Mouse (Mus musculus): Measurements from ENCODE around the gene Dab2ip. TPM values are rescaled to one million over a fixed set of nuclear protein-coding genes. Genes with fewer than 3 reads are reported as not detected.

Dab2ip gene
- polyA plus RNA-seq, 1 experiment from 2014 or later: 46.4 TPM

GRCm38 (mm10) chr2:35702001-35702400, 143.9 kb downstream of the Dab2ip start:
- no peak for ATAC-seq
- no peak for TF ChIP-seq CTCF (IDR thresholded peaks at IDR 0.05)
- ChIA-PET POLR2A (interaction anchor here (0.7 kb wide), 1 partner anchor 46 kb away, joined by 3 read pairs; no protein-coding TSS in a partner anchor), CTCF (no interaction called here)
- DNase-seq (ENCODE audit: low read depth, low spot score): no peak
- in situ Hi-C loops (cut with MboI; ENCODE audit: low pct_unique_long_range_greater_than_20kb): no loop called here
- no peaks in the 10 kb centered on the region for H3K27me3 ChIP-seq

- in situ Hi-C loops (cut with MboI; ENCODE audit: low pct_unique_long_range_greater_than_20kb): no loop called here
- POLR2A ChIA-PET: interaction anchor here (0.6 to 0.7 kb wide), 2 partner anchors 46 to 564 kb away, joined by 3 read pairs; no protein-coding TSS in a partner anchor
- DNase-seq (ENCODE audit: low read depth, low spot score): no peak
- CTCF ChIA-PET: interaction anchor here (1.6 kb wide), 1 partner anchor 12 kb away, joined by 5 read pairs; no protein-coding TSS in a partner anchor
- no peaks in the 10 kb centered on the region for H3K27me3 ChIP-seq
- no peak for TF ChIP-seq CTCF (IDR thresholded peaks at IDR 0.05)
- ATAC-seq: no peak
Measured at GRCm38 (mm10) chr2:35702608-35703007, 144.5 kb downstream of the Dab2ip start.

- in situ Hi-C loops (cut with MboI; ENCODE audit: low pct_unique_long_range_greater_than_20kb): no loop called here
- ATAC-seq (no peak), DNase-seq (ENCODE audit: low read depth, low spot score) (no peak)
- ChIA-PET POLR2A (interaction anchor here (0.6 kb wide), 1 partner anchor 565 kb away, joined by 3 read pairs; no protein-coding TSS in a partner anchor), CTCF (interaction anchor here (1.6 kb wide), 1 partner anchor 11 kb away, joined by 5 read pairs; no protein-coding TSS in a partner anchor)
- TF ChIP-seq CTCF (IDR thresholded peaks at IDR 0.05): no peak
- H3K27me3 ChIP-seq: no peaks in the 10 kb centered on the region
Measured at GRCm38 (mm10) chr2:35703241-35703640, 145.2 kb downstream of the Dab2ip start.

GRCm38 (mm10) chr2:35712611-35713010, 154.5 kb downstream of the Dab2ip start:
- CTCF ChIA-PET: no interaction called here
- DNase-seq (ENCODE audit: low read depth, low spot score) (no peak), ATAC-seq (no peak)

DNA sequence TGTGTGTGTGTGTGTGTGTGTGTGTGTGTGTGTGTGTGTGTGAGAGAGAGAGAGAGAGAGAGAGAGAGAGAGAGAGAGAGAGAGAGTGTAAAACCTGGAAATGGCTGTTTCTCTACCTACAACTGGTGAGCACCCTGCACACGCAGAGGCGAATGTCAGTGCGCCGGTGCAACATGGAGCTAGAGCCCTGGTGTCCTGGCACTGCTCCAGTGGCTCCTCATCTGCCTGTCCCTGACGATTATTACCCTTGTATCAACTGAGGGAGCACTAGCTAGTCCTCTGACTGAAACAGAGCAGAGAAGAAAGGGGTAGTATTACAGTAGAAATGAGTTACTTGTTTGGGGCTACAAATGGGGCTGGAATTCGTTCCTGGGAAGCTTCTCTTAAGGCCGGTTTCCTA, 155.4 kb downstream of the Dab2ip start:
- CTCF ChIA-PET: interaction anchor here (1.1 to 1.3 kb wide), 3 partner anchors 10 to 28 kb away, joined by 3 to 5 read pairs (median 4); no protein-coding TSS in a partner anchor
- no peaks in the 10 kb centered on the region for H3K27me3 ChIP-seq
- POLR2A ChIA-PET: interaction anchor here (0.7 kb wide), 1 partner anchor 40 kb away, joined by 3 read pairs; no protein-coding TSS in a partner anchor
- TF ChIP-seq CTCF (IDR thresholded peaks at IDR 0.05): no peak
- no peak for DNase-seq (ENCODE audit: low read depth, low spot score)
- ATAC-seq: no peak
- in situ Hi-C loops (cut with MboI; ENCODE audit: low pct_unique_long_range_greater_than_20kb): no loop called here

More at GRCm38 (mm10) chr2:35712611-35713010, 154.5 kb downstream of the Dab2ip start:
- no peaks in the 10 kb centered on the region for H3K27me3 ChIP-seq
- POLR2A ChIA-PET: no interaction called here
- in situ Hi-C loops (cut with MboI; ENCODE audit: low pct_unique_long_range_greater_than_20kb): no loop called here
- no peak for TF ChIP-seq CTCF (IDR thresholded peaks at IDR 0.05)

- in situ Hi-C loops (cut with MboI; ENCODE audit: low pct_unique_long_range_greater_than_20kb): loop anchor here (5.0 kb wide), 1 partner anchor 62 kb away; no protein-coding TSS in a partner anchor
- DNase-seq (ENCODE audit: low read depth, low spot score): peak; percentile 56
- POLR2A ChIA-PET: no interaction called here
- peak; percentile 86 for ATAC-seq
- no peaks in the 10 kb centered on the region for H3K27me3 ChIP-seq
- CTCF ChIA-PET: interaction anchor here (0.9 to 1.4 kb wide), 3 partner anchors 9 to 170 kb away, joined by 3 to 5 read pairs (median 3); no protein-coding TSS in a partner anchor
- no peak for TF ChIP-seq CTCF (IDR thresholded peaks at IDR 0.05)
Measured at GRCm38 (mm10) chr2:35714742-35715167, 156.7 kb downstream of the Dab2ip start.

DNA sequence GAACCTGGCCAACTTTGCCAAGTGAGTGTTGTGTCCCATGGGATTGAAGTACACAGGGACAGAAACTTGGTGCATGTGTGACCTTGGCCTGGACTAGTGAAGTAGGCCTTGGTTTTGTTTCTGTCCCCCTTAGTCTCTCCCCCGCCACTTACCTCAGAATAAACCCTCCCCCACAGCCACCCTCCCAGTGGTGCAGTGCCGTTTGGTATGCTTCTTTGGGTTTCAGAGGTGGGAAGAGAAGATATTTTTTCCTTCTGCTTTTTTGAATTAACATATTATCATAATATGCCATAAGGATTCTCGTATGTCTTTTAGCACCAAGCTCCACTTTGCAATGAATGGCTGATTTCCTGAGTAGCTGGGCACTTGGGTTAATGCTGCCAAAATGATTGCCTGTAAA, 157.4 kb downstream of the Dab2ip start:
- no peak for TF ChIP-seq CTCF (IDR thresholded peaks at IDR 0.05)
- ChIA-PET POLR2A (no interaction called here), CTCF (interaction anchor here (1.4 kb wide), 1 partner anchor 9 kb away, joined by 3 read pairs; no protein-coding TSS in a partner anchor)
- ATAC-seq (no peak), DNase-seq (ENCODE audit: low read depth, low spot score) (no peak)
- no peaks in the 10 kb centered on the region for H3K27me3 ChIP-seq
- in situ Hi-C loops (cut with MboI; ENCODE audit: low pct_unique_long_range_greater_than_20kb): loop anchor here (5.0 kb wide), 1 partner anchor 63 kb away; no protein-coding TSS in a partner anchor

GRCm38 (mm10) chr2:35716175-35716574, 158.1 kb downstream of the Dab2ip start:
- H3K27me3 ChIP-seq: no peaks in the 10 kb centered on the region
- no peak for TF ChIP-seq CTCF (IDR thresholded peaks at IDR 0.05)
- no peak for ATAC-seq
- CTCF ChIA-PET: no interaction called here
- no peak for DNase-seq (ENCODE audit: low read depth, low spot score)
- POLR2A ChIA-PET: no interaction called here
- in situ Hi-C loops (cut with MboI; ENCODE audit: low pct_unique_long_range_greater_than_20kb): loop anchor here (5.0 kb wide), 1 partner anchor 64 kb away; no protein-coding TSS in a partner anchor

- ChIA-PET CTCF (no interaction called here), POLR2A (no interaction called here)
- in situ Hi-C loops (cut with MboI; ENCODE audit: low pct_unique_long_range_greater_than_20kb): loop anchor here (5.0 kb wide), 1 partner anchor 66 kb away; no protein-coding TSS in a partner anchor
- no peak for DNase-seq (ENCODE audit: low read depth, low spot score)
- no peak for TF ChIP-seq CTCF (IDR thresholded peaks at IDR 0.05)
- ATAC-seq: no peak
- H3K27me3 ChIP-seq: no peaks in the 10 kb centered on the region
Measured at GRCm38 (mm10) chr2:35718003-35718500, 160.0 kb downstream of the Dab2ip start.

DNA sequence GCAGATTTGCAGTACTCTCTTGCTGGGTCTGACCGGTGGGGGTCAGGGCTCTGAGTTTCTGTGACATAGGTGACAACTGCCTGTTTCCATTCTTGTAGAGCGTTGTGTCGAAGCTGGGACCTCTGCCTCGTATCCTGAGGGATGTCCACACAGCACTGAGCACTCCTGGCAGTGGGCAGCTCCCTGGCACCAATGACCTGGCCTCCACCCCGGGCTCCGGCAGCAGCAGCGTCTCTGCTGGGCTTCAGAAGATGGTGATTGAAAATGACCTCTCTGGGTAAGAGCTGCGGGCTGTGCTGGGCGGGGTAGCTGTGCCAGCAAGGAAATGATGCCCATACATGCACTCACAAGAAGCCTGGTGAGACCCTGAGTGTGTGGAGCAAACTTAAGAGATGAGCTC, 160.6 kb downstream of the Dab2ip start:
- ATAC-seq: no peak
- no peaks in the 10 kb centered on the region for H3K27me3 ChIP-seq
- DNase-seq (ENCODE audit: low read depth, low spot score): no peak
- ChIA-PET POLR2A (no interaction called here), CTCF (no interaction called here)
- TF ChIP-seq CTCF (IDR thresholded peaks at IDR 0.05): no peak
- in situ Hi-C loops (cut with MboI; ENCODE audit: low pct_unique_long_range_greater_than_20kb): loop anchor here (5.0 kb wide), 1 partner anchor 66 kb away; no protein-coding TSS in a partner anchor
